Mouse (Mus musculus) embryonic facial prominence, embryonic 12.5 days (tissue): ENCODE measurements at regions not wholly inside any gene's neighbourhood (a gene's known extent, or its start where the extent isn't known, plus 50 kb on each side); places are given as distances from the start of the nearest gene placed in this dataset.
"Not testable (repeated sequence)": the region's sequence is repeated elsewhere in the genome, so short reads cannot be mapped to it uniquely, and the experiment has no call there.

Experiments used
- ATAC-seq: fragments of 200-750 bp; cut with Nextera tagmentation; 2 replicates; pipeline ENCODE4 v1.8.0; 2017; ENCODE audit not compliant: insufficient number of reproducible peaks, insufficient read depth, low FRiP score, low TSS enrichment
- H3K27ac ChIP-seq: fragments of 300-500 bp; sonication (generic); 2 replicates; pipeline ENCODE4 v1.5.1; 2016; ENCODE audit warnings: mild to moderate bottlenecking
- H3K27me3 ChIP-seq: fragments of 300-500 bp; sonication (generic); 2 replicates; pipeline ENCODE4 v1.6.1; 2016; ENCODE audit warnings: mild to moderate bottlenecking, moderate library complexity
- H3K36me3 ChIP-seq: fragments of 300-500 bp; sonication (generic); 2 replicates; pipeline ENCODE4 v1.6.1; 2016; ENCODE audit warnings: mild to moderate bottlenecking
- H3K4me1 ChIP-seq: fragments of 300-500 bp; sonication (generic); 2 replicates; pipeline ENCODE4 v1.6.1; 2016
- H3K4me2 ChIP-seq: fragments of 300-500 bp; sonication (generic); replicated peaks from 2 replicates; pipeline ENCODE4 v1.6.1; 2016; ENCODE audit warnings: mild to moderate bottlenecking, moderate library complexity
- H3K4me3 ChIP-seq: fragments of 300-500 bp; sonication (generic); 2 replicates; pipeline ENCODE4 v1.5.1; 2016; ENCODE audit warnings: mild to moderate bottlenecking
- H3K9ac ChIP-seq: fragments of 300-500 bp; sonication (generic); 2 replicates; pipeline ENCODE4 v1.6.1; 2016; ENCODE audit warnings: mild to moderate bottlenecking, moderate library complexity
- H3K9me3 ChIP-seq: fragments of 300-500 bp; sonication (generic); 2 replicates; pipeline ENCODE4 v1.6.1; 2016; ENCODE audit warnings: mild to moderate bottlenecking, moderate library complexity
- WGBS: fragments of 180-500 bp; shearing (Covaris S2); methylation state at CpG from one replicate; pipeline ENCODE4 v1.1.7; 2016; 5-methylcytosine and 5-hydroxymethylcytosine counted together

DNA sequence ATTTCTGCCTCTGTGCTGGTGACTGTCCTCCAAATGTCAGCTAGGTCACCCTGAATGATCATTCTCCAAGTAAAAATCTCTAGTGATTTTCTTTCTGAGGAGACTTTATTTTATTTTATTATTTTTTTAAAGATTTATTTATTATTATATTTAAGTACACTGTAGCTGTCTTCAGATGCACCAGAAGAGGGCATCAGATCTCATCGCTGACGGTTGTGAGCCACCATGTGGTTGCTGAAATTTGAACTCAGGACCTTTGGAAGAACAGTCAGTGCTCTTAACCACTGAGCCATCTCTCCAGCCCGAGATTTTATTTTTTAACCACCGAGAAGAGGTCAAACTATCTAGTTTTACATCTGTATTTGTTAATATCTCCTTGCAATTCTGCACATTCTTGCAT is 50.5 kb upstream of the Slc44a3 start:
- H3K36me3 ChIP-seq, H3K9me3 ChIP-seq, H3K9ac ChIP-seq, H3K27ac ChIP-seq, H3K27me3 ChIP-seq, H3K4me3 ChIP-seq, H3K4me2 ChIP-seq, ATAC-seq: not testable (repeated sequence)
- 84% methylated on average over 4 of the region's 4 CpGs for WGBS
- peaks cover 23% of the 10 kb centered on the region; the same call in 1 of the 2 replicates for H3K4me1 ChIP-seq
